Mouse (Mus musculus) layer of hippocampus, adult 9-10 months (tissue): ENCODE results near the gene Dlg1.

Experiments used
- DNase-seq: peaks from one replicate; pipeline ENCODE4 v3.0.0; 2022; ENCODE audit warnings: low spot score

Gene Dlg1

DNA sequence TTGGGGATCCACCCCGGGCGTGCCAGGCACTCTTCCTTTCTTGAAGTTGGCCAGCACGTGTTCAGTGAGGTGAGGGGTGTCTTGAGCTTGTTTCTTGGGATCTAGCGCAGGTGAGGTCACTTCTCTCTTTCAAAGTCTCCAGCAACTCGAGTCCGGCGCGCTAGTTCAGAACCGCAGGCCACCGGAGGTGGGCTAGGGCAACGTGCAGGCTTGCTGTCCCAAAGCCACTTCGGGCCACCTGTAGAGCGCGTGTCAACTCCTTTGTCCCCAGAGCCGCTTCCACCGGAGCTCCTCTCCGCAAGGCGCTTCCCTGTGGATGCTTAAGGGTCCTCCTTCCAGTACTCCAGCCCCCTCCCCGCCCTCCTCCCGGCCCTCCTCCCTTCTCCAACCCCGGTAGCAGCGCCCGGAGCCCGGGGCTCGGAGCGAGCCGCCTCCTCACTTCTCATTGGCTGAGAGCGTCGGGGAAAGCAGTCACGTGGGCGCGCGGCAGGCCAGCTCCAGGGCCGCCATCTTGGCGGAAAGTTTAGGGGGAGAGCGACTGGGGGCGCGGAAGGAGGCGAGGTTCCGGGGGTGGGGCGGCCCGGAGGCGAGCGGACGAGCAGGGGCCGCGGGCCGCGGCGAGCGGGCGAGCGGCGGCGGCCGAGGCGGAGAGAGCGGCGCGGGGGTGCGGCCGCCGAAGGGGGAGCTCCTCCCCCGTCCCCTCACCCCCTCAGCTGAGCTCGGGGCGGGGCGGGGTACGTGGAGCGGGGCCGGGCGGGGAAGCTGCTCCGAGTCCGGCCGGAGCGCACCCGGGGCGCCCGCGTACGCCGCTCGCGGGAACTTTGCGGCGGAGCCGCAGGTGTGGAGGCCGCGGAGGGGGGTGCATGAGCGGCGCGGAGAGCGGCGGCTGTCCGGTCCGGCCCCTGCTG lies at the start of gene Dlg1:
Gene Dlg1, plus strand, starts transcription at position 65 of the 908 bp plus-strand sequence.
- DNase-seq = peak; percentile 24

DNA sequence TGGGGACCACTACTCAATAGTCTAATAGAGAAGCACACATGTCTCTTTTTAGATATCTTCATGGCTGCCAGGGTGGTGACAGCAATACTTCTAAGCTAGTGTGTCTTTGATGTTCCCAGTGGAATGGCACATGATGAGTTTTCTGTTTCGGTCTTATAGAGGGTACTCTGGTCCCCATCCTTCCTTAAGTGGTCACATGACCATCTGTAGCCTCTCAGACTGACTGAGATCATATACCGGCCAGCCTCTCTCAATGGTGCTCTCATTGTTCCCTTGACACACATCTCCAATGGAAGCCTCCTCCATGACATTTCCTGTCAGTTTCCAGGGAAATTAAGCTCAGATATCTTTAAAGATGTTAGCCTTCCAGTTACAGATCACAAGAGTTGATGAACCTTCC lies 46.9 kb upstream of the Dlg1 start:
- DNase-seq = no peak

DNA sequence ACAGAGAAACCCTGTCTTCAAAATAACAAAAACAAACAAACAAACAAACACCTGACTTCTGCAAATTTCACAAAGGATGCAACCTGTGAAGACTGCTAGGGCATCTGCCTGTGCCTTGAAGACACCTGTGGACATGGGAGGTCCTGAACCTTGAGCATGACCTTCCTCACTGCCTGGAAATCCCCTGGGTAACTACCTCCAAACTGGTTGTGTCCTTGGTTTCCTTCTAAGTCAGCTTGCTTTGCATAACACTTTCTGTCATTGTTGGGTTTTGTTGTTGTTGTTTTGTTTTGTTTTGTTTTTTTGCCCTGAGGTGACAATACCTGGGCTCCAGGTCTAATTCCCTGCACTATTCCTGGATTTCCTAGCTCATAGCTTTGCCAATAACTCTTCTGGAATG lies 46.1 kb upstream of the Dlg1 start:
- no peak for DNase-seq

DNA sequence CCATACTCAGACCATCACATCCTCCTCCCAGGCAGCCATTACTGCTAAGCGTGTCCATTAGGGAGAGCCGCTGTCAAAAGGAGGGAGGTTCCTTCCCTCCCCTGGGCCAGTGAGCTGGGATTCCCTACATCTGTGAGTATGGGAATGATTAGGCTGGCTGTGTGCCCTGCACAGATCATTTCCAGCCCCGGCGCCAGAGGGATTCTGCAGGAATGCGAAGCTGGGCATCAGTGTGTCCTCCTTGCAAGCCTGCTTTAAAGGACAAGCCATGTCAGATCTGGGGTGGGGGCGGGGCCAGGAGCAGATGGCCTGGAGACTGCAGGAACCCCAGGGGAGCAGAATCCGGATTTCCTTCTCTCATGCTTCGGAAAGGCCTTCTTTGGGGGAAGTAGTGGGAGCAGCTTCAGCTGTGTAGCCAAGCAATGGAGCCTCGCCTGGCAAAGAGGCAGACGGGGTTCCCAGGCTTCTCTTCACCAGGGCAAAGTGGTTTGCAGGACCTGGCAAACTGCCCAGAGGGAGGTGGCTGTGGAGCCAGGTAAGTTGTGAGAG lies 45.3 kb upstream of the Dlg1 start:
- DNase-seq = peak; percentile 16

DNA sequence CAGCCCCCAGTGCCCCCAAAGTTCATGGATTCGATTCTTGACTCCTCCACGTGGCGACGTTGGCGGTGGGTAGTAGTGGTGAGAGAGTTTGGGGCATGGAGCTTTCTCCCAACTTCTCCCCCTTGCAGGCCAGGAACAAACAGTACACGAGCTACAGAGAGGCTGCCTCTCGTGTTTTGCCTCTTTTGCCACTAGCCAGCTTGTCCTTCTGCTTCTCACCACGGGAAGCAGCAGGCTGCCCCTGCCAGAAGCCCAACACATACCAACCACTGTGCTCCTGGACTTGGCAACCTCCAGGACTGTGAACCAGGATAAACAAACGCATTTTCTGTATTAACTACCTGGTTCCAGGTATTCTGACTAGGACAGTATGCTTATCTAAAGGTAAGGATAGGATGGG lies 44.6 kb upstream of the Dlg1 start:
- no peak for DNase-seq

DNA sequence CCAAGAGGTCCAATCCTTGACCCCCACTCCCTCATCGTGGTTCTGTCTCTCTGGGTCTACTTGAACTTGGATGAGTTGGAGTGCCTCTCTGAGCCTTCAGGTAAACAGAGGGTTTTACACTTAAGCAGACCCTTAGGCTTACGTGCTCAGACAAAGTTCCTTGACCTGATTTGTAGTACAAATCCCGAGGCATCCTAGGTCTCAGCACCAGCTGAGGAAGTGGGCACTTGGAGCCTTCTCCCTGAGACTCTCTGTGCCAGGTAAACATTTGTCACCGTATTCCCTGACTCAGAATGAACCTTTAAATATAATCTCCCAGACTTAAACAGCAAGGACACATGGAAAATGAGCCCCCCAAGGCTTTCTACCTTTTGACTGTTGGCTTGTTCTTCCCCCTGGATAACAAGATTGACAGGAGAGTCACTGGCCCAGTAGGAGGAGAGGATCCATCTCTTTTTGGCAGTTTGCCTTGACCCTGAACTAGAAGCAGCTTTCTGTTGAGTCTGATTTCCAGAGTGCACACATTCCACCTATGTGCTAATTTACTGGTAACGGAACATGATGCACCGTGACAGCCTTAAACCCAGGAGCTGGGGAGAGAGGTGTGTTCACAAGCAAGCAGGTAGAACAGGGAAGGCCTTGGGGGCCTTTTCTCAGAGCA lies 43.4 kb upstream of the Dlg1 start:
- no peak for DNase-seq

DNA sequence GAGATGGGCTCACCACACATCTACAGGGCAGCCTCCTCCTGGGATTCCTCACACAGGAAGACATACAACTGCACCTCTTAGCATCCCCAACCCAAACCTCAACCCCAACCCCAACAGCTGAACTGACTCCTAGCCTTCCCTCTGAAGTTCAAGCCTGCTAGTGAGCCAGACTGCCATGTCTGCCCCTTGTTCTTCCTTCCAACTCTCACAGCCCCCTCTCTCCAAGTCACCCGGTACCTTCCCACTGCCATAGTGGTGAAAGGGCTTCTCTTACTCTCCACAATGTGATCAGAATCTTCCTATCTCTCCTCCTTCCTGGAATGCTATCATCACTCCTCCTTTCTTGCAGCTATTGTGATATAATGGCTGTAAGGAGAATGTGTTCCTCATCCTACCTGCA lies 40.9 kb upstream of the Dlg1 start:
- no peak for DNase-seq

DNA sequence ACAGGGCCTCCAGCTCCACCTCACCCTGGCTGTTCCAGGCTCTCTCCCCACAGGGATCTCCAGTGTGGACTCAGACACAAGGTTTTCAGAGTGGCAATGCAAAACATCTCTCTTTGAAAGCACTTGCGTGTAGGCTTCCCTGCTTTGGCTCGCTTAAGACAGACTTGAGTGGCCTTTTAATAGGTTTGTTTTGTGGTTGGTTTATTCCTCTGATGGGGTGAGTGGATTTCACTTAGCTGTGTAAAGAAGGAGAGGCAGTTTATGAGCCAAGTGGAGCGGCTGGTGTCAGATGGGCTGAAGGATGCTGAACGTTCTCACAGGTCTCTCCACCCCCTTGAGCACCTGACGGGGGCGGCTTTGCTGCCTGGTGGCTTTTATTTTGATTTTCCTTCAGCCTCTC lies 40.1 kb upstream of the Dlg1 start:
- DNase-seq = no peak

DNA sequence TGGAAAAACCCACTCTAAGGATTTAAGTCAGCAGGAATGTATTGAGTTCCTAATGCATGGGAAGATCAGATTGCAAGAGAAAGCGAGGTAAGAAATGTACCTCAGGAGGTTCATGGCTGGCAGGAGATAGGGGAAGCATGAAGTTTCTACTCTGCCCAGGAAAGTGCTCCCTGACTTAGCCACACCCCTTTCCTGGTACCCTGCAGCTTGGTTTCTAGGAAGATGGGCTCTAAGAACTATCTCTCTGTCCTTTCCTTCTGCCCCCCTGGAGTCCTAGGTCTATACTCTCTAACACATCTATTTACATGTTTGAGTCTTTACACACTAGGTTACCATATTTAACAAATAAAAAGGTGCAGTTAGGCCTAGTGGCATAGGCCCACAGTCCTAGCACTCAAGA lies 38.5 kb upstream of the Dlg1 start:
- DNase-seq = no peak

DNA sequence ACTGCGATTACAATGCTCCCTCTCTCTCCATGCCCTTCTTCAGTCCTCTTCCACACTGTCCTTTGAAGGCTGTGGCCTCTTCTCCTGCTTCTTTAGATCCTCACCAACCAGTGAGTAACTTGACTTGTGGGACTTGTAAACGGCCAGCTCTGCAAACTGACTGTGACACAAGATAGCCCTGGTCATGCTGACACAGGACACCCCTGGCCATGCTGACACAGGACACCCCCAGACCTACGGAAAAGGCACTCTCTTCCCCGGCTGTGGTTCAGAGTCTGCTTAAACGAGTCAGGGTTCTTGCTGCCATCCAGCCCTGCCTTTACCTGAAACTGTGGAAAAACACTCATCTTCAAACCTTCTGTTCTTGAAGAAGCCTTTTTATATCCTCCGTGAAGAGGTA lies 36.9 kb upstream of the Dlg1 start:
- DNase-seq = no peak

DNA sequence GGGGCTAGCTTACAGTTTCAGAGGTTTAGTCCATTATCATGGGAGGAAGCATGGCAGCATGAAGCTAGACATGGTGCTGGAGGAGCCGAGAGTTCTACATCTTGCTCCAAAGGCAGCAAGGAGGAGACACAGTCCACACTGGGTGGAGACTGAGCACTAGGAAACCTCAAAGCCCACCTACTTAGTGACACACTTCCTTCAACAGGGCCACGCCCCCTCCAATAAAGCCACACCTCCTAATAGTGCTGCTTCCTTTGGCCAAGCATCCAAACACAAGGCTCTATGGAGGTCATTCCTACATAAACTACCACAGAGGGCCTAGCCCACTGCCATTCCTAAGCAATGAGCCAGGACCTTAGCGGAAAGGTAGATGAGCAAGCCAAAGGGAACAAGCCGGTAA lies 32.9 kb upstream of the Dlg1 start:
- DNase-seq = no peak

DNA sequence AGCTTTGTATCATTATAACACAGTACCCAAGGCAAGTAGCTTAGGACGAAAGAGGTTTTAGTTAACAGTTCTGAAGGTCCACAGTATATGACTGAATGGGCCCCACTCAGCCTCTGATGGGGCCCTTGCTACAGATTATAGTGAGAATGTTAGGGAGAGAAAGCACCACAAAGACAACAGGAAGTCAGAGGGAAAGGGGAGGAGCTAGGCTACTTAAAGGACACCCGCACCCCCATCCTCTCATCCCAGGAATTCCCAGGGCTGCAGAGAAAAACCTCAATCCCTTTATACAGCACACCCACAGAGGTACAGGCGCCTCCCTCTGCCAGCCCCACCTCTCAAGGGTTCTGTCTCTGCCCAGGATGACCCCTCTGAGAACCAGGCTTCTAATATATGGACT lies 32.2 kb upstream of the Dlg1 start:
- no peak for DNase-seq

DNA sequence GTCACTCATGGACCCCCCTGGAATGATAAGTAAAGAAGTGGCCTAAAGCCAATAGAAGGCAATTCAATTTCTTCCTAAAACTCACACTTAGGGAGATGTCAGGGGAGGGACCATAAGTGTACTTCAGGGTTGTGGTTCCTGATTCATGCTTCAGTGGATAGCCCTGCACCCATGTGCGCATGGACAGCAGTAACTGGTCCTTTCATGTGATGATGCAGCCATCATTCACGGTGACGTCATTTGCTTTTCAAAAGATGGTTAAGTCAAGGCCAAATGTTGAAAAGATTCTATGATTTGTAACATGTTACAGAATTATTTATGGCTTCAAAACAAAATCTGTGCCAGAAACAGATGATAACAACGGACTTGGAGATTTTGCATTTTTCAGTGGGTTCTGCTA lies 28.9 kb upstream of the Dlg1 start:
- no peak for DNase-seq

DNA sequence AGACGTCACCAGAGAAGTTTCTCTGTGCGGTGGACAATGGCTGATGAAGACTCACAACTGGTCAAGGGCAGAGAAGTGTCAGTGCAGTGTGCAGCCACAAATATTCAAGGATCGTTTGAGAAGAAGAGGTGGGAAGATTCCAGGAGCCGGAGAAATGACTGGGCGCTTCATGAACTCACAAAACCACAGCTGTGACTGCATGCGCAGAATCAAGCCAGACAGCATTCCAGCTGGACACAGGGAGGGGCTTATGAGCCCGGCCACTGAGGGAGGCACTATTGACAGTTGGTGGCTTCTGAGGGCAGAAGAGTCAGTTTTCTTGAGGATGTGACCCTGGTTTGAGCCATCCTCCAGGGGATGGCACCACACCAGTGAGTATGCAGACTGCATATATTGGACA lies 24.9 kb upstream of the Dlg1 start:
- no peak for DNase-seq

DNA sequence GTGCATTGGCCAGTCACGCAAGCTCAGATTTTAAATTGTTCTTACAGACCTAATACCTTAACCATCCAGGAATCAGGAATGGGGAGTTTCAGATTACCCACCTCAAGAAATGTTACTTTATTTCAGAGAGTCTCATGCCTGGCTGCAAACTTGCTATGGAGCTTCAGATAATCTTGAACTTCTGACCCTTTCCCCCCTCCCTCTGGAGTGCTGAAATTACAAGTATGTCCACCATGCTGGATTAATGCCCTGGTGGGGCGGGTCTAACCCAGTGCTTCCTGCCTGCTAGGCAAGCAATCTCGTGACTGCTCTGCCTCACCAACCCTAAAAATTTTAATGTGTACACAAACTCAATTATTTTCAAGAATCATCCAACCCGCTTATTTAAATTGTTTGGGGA lies 23.3 kb upstream of the Dlg1 start:
- DNase-seq = no peak

DNA sequence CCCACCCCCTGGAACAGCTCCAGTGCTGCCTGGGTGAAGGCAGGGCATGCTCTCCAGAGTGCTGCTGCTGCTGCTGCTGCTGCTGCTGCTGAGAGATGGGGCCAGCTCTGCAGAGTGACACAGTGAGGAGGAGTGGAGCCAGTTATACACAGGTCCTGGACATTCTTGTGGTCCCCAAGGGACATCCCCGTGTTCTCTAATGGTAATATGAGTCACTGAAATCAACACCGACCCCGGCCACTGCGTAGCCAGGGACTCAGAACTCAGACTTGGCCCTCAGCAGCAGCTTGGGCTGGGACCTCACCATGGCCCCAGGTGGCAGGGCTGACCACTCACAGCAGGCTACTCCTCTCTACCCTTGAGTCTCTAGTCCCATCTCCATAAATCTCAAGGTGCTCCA lies 21.5 kb upstream of the Dlg1 start:
- DNase-seq = no peak

DNA sequence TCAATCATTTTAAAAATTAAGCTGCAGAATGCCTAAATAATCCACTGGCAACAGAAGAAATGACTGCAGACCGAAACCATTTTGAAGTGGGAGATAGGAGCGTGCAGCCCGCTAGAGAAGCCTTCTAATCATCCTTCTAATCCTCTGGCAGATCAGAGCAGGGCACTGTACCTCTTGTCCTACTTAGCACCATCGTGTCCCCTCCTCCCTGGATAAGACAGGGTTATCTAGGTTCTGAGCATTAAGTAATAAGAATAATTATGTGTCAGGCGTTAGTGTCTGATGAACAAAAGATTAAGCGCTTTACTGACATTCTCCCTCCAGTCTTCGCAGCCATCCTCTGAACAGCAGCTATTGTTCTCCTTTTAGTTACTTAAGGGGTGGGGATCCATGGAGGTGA lies 16.0 kb upstream of the Dlg1 start:
- DNase-seq = no peak

DNA sequence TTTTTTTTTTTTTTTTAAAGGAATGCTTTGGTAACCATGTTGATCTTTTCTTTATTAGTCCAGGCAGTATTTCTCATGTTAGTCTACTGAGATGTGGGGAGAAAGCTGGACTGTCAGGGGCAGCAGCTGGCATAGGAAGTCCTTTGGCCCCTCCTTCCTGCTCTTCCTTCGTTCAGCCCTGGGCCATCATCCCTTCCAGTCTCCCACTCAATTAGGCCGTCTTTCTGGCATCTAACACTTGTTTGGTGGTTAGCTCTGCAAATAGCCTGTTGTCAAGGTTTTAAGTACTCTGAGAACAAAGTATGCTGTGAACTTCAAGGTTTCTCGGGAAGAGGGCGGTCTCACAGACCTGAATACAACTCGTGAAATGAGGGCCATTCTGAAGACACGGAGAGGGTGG lies 12.5 kb upstream of the Dlg1 start:
- DNase-seq = no peak

DNA sequence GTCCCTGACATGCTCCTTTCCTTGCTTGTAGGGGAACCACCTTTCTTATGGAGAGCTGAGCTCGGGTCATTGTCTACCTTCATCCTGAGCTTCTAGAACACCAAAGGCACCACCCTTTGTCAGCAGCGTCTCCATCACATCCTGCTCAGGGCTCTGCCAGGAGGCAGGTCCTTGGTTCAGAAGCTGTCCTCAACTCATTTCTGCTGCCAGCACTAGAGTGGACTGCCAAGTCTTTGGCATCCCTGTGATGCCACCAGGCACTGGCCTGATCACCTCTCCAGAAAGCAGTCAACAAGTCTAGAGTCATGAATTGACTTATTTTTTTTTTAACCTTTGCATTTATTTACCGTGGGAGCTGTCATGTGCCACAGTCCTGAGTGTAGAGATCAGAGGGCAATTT lies 11.7 kb upstream of the Dlg1 start:
- no peak for DNase-seq

DNA sequence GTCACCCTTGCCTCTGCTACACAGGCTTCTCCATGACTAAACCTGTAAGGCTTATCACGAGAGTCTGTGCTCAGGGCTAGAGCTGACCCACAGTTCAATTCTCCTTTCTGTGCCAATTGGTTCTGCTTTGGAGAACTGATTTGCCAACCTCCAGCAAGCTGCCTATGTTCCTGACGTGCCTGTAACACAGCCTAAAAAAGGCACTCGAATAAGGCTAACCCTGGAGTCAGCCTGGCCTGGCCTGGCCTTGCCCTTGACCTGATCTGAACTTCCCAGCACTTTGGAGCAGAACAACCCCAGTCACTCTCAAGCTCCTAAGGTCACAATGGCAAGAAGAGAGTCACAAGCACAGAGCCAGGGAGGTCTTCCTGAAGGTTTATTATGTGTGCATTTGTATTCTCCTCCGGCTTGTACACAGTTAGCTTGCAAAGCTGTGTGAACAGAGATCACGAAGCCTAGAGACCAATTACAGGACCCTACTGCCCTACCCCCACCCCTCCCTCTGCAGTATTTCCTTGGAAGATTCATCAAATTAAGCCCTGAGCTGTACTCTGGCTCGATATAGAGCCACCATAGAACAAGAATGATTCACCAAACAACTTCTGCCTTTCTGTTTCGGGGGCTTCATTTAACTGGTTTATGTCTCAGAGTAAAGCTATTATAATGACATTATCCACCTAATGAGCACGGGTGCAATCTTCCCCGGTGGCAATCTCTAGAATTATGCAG lies 11.0 kb upstream of the Dlg1 start:
- no peak for DNase-seq

DNA sequence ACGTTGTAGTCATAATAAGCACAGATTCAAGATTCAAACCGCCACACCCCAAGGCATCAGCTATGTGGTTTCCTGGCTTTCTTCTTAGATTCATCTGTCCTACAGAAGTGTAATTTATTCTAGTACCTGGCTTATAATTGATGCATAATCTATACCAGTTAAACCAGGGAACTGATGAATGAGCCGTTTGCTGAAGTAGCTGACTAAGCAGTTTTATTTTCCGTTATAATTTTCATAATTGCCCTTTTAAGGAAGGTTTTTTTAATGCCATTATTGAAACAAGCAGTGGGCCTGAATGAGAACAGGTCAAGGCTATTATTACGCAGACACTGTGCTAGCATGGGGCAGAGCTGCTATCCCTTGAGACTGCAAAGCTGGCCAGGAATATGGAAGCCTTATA lies 9.6 kb upstream of the Dlg1 start:
- DNase-seq = no peak

DNA sequence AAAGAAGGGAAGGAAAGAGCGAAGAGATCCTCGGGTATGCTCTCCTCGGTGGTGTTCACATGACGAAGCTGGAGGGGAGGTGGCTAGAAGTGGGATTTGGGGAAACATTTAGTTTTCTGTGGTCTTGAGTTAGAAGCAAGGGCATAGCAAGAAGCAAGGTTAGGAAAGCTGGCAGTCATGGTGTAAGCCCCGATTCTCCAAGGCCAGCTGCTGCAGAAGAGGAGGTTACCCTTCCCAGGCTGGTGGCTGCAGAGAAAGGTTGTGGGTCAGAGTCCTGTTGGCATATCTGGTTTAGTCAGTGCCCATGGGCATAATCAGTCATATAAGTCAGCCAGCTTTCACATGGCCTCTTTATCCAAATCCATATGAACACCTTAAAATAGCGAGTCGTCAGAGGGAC lies 9.2 kb upstream of the Dlg1 start:
- DNase-seq = no peak

DNA sequence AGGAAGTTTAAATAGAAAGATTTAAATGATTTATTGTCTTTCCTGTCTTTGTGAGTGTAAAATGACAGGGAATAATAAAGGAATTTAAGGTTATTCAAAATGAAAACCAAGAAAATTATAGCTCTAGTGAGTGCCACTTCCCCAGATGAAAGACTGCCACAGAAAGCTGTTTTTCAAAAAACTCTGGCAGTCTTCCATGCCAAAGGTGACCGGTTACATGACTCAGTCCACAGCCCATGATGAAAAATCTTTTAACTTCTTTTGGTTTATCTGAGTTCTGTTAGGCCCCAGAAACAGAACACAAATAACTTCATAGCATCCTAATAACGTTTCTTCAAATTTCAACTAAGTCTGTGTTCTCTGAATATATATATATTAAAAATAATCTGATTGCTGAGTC lies 7.7 kb upstream of the Dlg1 start:
- DNase-seq = no peak
